Mouse (Mus musculus): Measurements from ENCODE around the gene Rhcg. TPM values are rescaled to one million over a fixed set of nuclear protein-coding genes. Genes with fewer than 3 reads are reported as not detected.

The Rhcg gene
- polyA plus RNA-seq, 1 experiment from 2014 or later, result not detected

DNA sequence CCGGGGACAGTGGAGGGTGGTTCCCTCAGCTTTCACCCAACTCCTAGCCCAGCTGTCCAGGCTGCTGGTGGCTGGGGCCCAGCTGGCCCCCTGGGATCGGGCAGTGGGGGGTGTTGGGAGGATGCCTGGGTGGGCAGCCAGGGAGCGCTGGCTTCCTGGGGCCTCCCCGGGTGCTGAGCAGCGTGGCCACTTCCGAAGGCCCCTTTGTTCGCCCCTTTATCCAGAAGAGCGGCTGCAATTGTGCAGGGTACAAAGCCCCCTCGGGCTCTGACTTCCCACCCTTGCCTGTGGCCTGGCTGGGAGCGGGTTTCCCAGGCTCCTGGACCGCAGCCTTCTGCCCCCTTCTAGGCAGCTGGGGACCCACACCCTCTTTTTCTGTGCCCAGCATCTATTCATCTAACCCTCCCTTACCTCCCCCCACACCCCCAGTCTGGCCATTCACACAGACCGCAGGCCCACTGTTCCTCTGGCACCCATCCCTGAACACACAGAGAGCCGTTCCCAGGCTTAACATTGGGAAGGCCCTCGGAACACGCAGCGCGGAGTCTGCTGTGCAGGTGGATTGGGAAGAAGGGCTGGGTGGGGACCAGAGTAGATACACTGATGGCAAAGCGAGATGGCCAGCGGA is 45.2 kb downstream of the Rhcg start:
- peaks cover 12% of the 10 kb centered on the region for H3K27me3 ChIP-seq (ENCODE audit: control insufficient read depth, insufficient read depth, low read length)
- DNase-seq (ENCODE audit: low spot score) (no peak), ATAC-seq (ENCODE audit: insufficient number of reproducible peaks, low FRiP score, low TSS enrichment, low read depth) (no peak)
- WGBS, result 68% methylated on average over 18 of the region's 19 CpGs
- H3K9ac ChIP-seq (ENCODE audit: low read length), result no peak overlapping the region
- H3K4me2 ChIP-seq (ENCODE audit: low read depth, severe bottlenecking), result no peak overlapping the region
- no peak overlapping the region for H3K27ac ChIP-seq (replicated peaks; ENCODE audit: low read depth, low read length)
- H3K9me3 ChIP-seq (ENCODE audit: control insufficient read depth, low read length), result no peaks in the 10 kb centered on the region
- no peak overlapping the region for H3K4me3 ChIP-seq (ENCODE audit: low read depth, low read length)
- no peaks in the 10 kb centered on the region for H3K4me1 ChIP-seq (ENCODE audit: control insufficient read depth, insufficient read depth, low read length)
- H3K36me3 ChIP-seq (ENCODE audit: control insufficient read depth, insufficient read depth, low read length), result no peaks in the 10 kb centered on the region

- Histone ChIP-seq H3K9me3 (ENCODE audit: control insufficient read depth, low read length) (no peaks in the 10 kb centered on the region), H3K4me3 (ENCODE audit: low read depth, low read length) (no peak overlapping the region), H3K4me1 (ENCODE audit: control insufficient read depth, insufficient read depth, low read length) (no peaks in the 10 kb centered on the region), H3K4me2 (ENCODE audit: low read depth, severe bottlenecking) (no peak overlapping the region), H3K27ac (replicated peaks; ENCODE audit: low read depth, low read length) (no peak overlapping the region), H3K27me3 (ENCODE audit: control insufficient read depth, insufficient read depth, low read length) (0 out of 2 replicates have a peak, but pooled peaks cover 2% of the 10 kb centered on the region), H3K9ac (ENCODE audit: low read length) (no peak overlapping the region), H3K36me3 (ENCODE audit: control insufficient read depth, insufficient read depth, low read length) (no peaks in the 10 kb centered on the region)
- no peak for DNase-seq (ENCODE audit: low spot score)
- no peak for ATAC-seq (ENCODE audit: insufficient number of reproducible peaks, low FRiP score, low TSS enrichment, low read depth)
- WGBS, result 56% methylated on average over 4 of the region's 4 CpGs
These were observed 48.4 kb downstream of the Rhcg start for GRCm38 (mm10) chr7:79568937-79569535.

DNA sequence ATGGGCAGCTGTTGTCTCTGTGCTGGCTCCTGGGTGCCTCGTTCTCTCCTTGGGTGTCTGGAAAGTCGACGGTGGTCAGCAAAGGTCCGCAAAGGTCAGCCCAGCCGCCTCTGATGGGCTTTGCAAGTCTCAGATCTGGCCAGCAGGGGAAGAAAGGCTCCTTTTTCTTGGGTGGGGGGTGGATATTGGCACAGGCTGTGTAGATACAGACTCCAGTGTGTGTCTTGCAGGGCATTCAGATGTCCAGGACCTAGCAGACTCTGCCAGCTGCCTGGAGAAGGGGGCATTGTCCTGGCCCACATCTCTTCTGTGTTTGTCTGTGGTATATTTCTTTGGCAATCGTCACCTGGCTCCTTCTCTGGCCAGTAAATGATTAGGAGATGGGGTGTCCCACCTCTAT is 49.2 kb downstream of the Rhcg start:
- no peak overlapping the region for H3K9ac ChIP-seq (ENCODE audit: low read length)
- no peaks in the 10 kb centered on the region for H3K36me3 ChIP-seq (ENCODE audit: control insufficient read depth, insufficient read depth, low read length)
- H3K4me2 ChIP-seq (ENCODE audit: low read depth, severe bottlenecking), result no peak overlapping the region
- ATAC-seq (ENCODE audit: insufficient number of reproducible peaks, low FRiP score, low TSS enrichment, low read depth) (no peak), DNase-seq (ENCODE audit: low spot score) (no peak)
- peaks cover 7% of the 10 kb centered on the region; the same call in 1 of the 2 replicates for H3K27me3 ChIP-seq (ENCODE audit: control insufficient read depth, insufficient read depth, low read length)
- no peak overlapping the region for H3K27ac ChIP-seq (replicated peaks; ENCODE audit: low read depth, low read length)
- WGBS, result 70% methylated on average over 6 of the region's 6 CpGs
- no peaks in the 10 kb centered on the region for H3K9me3 ChIP-seq (ENCODE audit: control insufficient read depth, low read length)
- no peaks in the 10 kb centered on the region for H3K4me1 ChIP-seq (ENCODE audit: control insufficient read depth, insufficient read depth, low read length)
- H3K4me3 ChIP-seq (ENCODE audit: low read depth, low read length), result no peak overlapping the region

GRCm38 (mm10) chr7:79563675-79564074 is 53.8 kb downstream of the Rhcg start:
- H3K9me3 ChIP-seq (ENCODE audit: control insufficient read depth, low read length), result no peaks in the 10 kb centered on the region
- no peak overlapping the region for H3K4me2 ChIP-seq (ENCODE audit: low read depth, severe bottlenecking)
- H3K9ac ChIP-seq (ENCODE audit: low read length), result no peak overlapping the region
- peak; percentile 59 for DNase-seq (ENCODE audit: low spot score)
- WGBS, result 19% methylated on average over 13 of the region's 13 CpGs
- no peaks in the 10 kb centered on the region for H3K36me3 ChIP-seq (ENCODE audit: control insufficient read depth, insufficient read depth, low read length)
- H3K27ac ChIP-seq (replicated peaks; ENCODE audit: low read depth, low read length), result no peak overlapping the region
- H3K27me3 ChIP-seq (ENCODE audit: control insufficient read depth, insufficient read depth, low read length), result peaks cover 7% of the 10 kb centered on the region; the same call in 1 of the 2 replicates
- no peak overlapping the region for H3K4me3 ChIP-seq (ENCODE audit: low read depth, low read length)
- ATAC-seq (ENCODE audit: insufficient number of reproducible peaks, low FRiP score, low TSS enrichment, low read depth), result no peak
- no peaks in the 10 kb centered on the region for H3K4me1 ChIP-seq (ENCODE audit: control insufficient read depth, insufficient read depth, low read length)

DNA sequence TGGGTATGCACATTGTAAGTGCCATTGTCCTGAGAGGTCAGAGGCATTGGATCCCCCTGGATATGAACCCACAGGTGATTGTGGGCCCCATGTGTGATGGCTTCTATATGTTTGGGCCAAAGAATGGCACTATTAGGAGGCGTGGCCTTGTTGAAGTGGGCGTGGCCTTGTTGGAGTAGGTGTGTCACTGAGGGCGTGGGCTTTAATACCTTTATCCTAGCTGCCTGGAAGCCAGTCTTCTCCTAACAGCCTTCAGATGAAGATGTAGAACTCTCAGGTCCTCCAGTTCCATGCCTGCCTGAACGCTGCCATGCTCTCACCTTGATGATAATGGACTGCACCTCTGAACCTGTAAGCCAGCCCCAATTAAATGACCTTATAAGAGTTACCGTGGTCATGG is 55.1 kb downstream of the Rhcg start:
- no peaks in the 10 kb centered on the region for H3K36me3 ChIP-seq (ENCODE audit: control insufficient read depth, insufficient read depth, low read length)
- H3K4me3 ChIP-seq (ENCODE audit: low read depth, low read length), result no peak overlapping the region
- no peaks in the 10 kb centered on the region for H3K9me3 ChIP-seq (ENCODE audit: control insufficient read depth, low read length)
- ATAC-seq (ENCODE audit: insufficient number of reproducible peaks, low FRiP score, low TSS enrichment, low read depth) (no peak), DNase-seq (ENCODE audit: low spot score) (no peak)
- H3K9ac ChIP-seq (ENCODE audit: low read length), result no peak overlapping the region
- no peak overlapping the region for H3K4me2 ChIP-seq (ENCODE audit: low read depth, severe bottlenecking)
- 48% methylated on average over 5 of the region's 5 CpGs for WGBS
- no peak overlapping the region for H3K27ac ChIP-seq (replicated peaks; ENCODE audit: low read depth, low read length)
- H3K27me3 ChIP-seq (ENCODE audit: control insufficient read depth, insufficient read depth, low read length), result peaks cover 16% of the 10 kb centered on the region
- H3K4me1 ChIP-seq (ENCODE audit: control insufficient read depth, insufficient read depth, low read length), result no peaks in the 10 kb centered on the region

GRCm38 (mm10) chr7:79558698-79559097 is 58.8 kb downstream of the Rhcg start:
- ATAC-seq (ENCODE audit: insufficient number of reproducible peaks, low FRiP score, low TSS enrichment, low read depth) (no peak), DNase-seq (ENCODE audit: low spot score) (no peak)
- Histone ChIP-seq H3K4me1 (ENCODE audit: control insufficient read depth, insufficient read depth, low read length) (no peaks in the 10 kb centered on the region), H3K9me3 (ENCODE audit: control insufficient read depth, low read length) (no peaks in the 10 kb centered on the region), H3K27me3 (ENCODE audit: control insufficient read depth, insufficient read depth, low read length) (peaks cover 46% of the 10 kb centered on the region), H3K4me2 (ENCODE audit: low read depth, severe bottlenecking) (no peak overlapping the region), H3K27ac (replicated peaks; ENCODE audit: low read depth, low read length) (no peak overlapping the region), H3K36me3 (ENCODE audit: control insufficient read depth, insufficient read depth, low read length) (no peaks in the 10 kb centered on the region), H3K9ac (ENCODE audit: low read length) (no peak overlapping the region), H3K4me3 (ENCODE audit: low read depth, low read length) (no peak overlapping the region)
- 79% methylated on average over 1 of the region's 1 CpGs for WGBS

DNA sequence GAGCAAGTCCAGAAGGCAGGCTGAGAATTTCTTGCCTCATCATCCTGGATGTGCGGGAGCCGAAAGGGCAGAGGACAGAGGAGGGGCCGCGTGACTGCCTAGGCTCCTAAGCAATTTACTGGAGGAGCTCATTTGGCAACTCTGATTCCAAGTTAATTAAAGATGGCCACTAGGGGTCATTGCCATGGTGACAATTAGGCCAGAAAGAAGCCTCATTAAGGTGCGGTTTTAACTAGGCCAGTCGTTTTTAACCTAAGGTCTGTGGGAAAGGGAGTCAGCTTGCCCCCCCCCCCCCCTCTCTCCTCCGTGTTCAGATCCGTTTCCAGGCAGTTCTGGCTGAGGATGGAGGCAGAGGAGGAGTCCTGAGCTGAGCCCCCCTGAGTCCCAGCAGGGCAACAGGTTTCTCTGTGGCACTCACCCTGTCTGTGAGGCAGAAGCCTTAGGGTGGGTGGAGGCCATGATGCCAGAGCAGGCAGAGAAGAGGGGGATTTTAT is 59.7 kb downstream of the Rhcg start:
- WGBS, result 4% methylated on average over 8 of the region's 8 CpGs
- ATAC-seq (ENCODE audit: insufficient number of reproducible peaks, low FRiP score, low TSS enrichment, low read depth) (no peak), DNase-seq (ENCODE audit: low spot score) (no peak)
- H3K4me2 ChIP-seq (ENCODE audit: low read depth, severe bottlenecking), result no peak overlapping the region
- no peaks in the 10 kb centered on the region for H3K9me3 ChIP-seq (ENCODE audit: control insufficient read depth, low read length)
- H3K27ac ChIP-seq (replicated peaks; ENCODE audit: low read depth, low read length), result no peak overlapping the region
- no peaks in the 10 kb centered on the region for H3K36me3 ChIP-seq (ENCODE audit: control insufficient read depth, insufficient read depth, low read length)
- peaks cover 51% of the 10 kb centered on the region for H3K27me3 ChIP-seq (ENCODE audit: control insufficient read depth, insufficient read depth, low read length)
- no peaks in the 10 kb centered on the region for H3K4me1 ChIP-seq (ENCODE audit: control insufficient read depth, insufficient read depth, low read length)
- H3K4me3 ChIP-seq (ENCODE audit: low read depth, low read length), result no peak overlapping the region
- no peak overlapping the region for H3K9ac ChIP-seq (ENCODE audit: low read length)

- H3K27me3 ChIP-seq (ENCODE audit: control insufficient read depth, insufficient read depth, low read length), result peaks cover 55% of the 10 kb centered on the region
- no peak overlapping the region for H3K4me2 ChIP-seq (ENCODE audit: low read depth, severe bottlenecking)
- no peak overlapping the region for H3K4me3 ChIP-seq (ENCODE audit: low read depth, low read length)
- ATAC-seq (ENCODE audit: insufficient number of reproducible peaks, low FRiP score, low TSS enrichment, low read depth), result no peak
- 4% methylated on average over 25 of the region's 25 CpGs for WGBS
- H3K9me3 ChIP-seq (ENCODE audit: control insufficient read depth, low read length), result no peaks in the 10 kb centered on the region
- no peaks in the 10 kb centered on the region for H3K4me1 ChIP-seq (ENCODE audit: control insufficient read depth, insufficient read depth, low read length)
- no peak overlapping the region for H3K27ac ChIP-seq (replicated peaks; ENCODE audit: low read depth, low read length)
- DNase-seq (ENCODE audit: low spot score), result peak; percentile 82
- no peak overlapping the region for H3K9ac ChIP-seq (ENCODE audit: low read length)
- H3K36me3 ChIP-seq (ENCODE audit: control insufficient read depth, insufficient read depth, low read length), result no peaks in the 10 kb centered on the region
These were observed 62.0 kb downstream of the Rhcg start for GRCm38 (mm10) chr7:79555368-79556034.
